Mouse (Mus musculus) ovary, postnatal 10 days (tissue): ENCODE data around the gene Fam189a1.

Source experiments
- DNase-seq: peaks from one replicate; pipeline ENCODE4 v3.0.0; 2022; ENCODE audit warnings: low spot score

Fam189a1 gene

DNA sequence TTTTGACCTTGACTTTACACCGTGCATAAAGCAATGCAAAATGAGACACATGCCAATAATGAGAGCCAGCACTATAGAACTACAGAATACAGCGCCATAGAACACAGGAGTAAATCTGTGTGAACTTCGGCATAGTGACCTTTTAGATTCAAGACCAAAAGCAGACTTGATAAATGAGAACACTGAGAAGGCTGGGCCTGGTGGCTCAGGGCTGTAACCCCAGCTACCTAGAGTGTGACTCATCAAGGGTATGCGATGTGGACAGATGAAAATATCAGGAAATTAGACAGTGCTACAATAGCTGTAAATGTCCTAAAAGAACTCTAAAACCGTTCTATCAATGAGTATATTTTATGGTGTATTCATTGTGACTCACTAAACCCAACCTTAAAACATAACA, 276.0 kb downstream of the Fam189a1 start:
- no peak for DNase-seq

DNA sequence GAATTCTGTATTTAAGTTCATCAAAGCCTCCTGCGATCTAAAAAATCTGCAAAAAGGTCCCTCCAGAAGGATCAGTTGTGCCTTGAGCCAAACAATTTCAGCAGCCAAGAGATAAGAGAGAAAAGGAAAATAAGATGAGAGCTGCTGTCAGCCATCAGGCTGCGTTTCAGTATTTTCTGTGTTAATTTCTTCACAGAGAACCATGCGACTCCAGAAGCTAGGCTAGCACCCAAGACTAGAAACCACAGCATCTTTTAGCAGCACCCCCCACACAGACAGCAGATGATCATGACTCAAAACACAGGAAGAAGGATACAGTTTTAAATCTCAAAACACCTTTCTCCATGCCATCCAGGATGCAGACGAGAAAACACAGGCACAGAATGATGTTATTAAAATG, 281.4 kb downstream of the Fam189a1 start:
- no peak for DNase-seq

DNA sequence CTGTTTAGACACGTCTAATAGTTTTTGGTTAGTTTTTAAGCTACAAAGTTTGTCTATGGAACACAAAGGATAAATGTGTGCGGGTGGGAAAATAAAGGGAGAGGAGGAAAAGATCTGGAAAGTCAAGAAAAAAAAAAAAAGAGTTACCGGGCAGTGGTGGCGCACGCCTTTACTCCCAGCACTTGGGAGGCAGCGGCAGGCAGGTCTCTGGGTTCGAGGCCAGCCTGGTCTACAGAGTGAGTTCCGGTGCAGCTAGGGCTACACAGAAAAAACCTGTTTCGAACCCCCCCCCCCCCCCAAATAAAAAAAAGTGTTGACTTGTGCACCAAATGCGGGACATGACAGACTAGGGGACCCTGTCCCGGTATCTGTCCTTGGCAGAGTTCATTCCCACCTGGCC, 283.1 kb downstream of the Fam189a1 start:
- DNase-seq: no peak

- DNase-seq: peak; percentile 92
Observed at GRCm38 (mm10) chr7:64872743-64873241, 283.6 kb downstream of the Fam189a1 start, which contains the start of gene Nsmce3. Nsmce3 (minus strand) TSS chr7:64872997.

- DNase-seq: no peak
Observed at GRCm38 (mm10) chr7:64871987-64872742, 284.2 kb downstream of the Fam189a1 start.

DNA sequence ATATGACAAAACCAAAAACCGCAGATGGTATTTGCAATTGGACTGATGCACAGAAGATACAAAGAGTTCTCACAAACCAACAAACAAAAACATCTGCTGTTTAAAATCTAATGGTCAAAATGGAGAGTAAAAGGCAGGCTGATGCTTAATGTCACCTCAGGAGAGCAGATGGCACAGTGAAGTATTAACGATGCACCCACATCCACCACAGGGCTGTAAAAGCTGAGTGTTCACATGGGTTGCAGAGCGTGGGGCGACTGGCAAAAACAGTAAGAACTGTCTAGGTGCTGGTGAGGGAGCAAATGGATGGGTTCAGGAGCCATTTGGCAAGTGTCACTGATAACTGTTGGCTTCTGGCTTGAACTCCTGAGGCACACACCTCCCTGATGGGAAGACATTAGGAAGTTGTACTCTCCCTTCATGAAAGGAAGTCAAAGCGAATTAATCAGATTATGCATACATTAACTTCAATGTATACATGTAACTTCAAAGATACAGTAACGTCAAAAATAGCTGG, 286.8 kb downstream of the Fam189a1 start:
- DNase-seq: no peak

- no peak for DNase-seq
Observed at GRCm38 (mm10) chr7:64863538-64863937, 292.8 kb downstream of the Fam189a1 start.

DNA sequence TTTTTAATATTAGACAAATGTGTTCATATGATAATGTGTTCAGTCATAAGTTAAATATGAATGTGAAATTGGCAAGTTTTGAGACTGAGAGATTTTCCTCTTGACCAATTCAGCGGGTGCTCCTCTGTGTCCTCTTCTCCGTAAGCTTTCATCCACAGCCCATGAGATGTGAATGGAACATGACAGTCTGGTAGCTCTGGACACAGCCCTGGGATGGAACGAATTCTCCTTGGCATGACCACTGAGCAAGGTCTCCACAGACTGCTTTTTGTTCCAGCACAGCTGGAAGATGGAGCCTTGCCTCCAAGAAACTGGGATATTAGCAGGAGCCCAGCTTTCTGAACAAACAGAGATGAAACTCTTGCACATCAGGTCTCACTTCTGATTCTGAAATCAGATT, 293.4 kb downstream of the Fam189a1 start:
- no peak for DNase-seq

DNA sequence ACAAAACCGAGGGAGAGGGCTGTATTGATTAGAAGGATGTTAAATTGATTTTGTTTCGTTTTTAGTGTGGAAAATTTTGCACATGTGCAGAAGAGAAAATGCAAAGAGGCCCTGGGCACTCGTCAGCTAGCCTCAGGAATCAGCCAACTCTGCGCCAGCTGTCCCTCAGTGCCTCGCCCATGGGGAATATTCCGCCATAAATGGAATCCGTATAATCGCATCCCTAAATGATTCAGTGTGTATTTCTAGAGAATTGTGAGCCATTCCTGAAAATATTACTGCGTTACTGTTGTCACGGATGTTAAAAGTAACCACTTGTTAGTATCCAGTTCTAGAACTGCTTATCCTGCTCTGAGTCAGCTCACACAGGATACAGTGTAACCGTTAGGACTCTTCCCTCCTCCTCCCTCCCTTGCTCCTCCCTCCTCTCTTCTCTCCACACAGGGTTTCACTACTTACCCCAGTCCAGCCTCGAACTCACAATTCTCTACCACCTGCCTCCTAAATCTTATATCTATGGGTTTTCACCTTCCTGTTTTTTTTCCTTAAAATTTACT, 299.8 kb downstream of the Fam189a1 start:
- DNase-seq: no peak

- no peak for DNase-seq
Observed at GRCm38 (mm10) chr7:64855976-64856375, 300.4 kb downstream of the Fam189a1 start.

GRCm38 (mm10) chr7:64855389-64855927, 300.9 kb downstream of the Fam189a1 start:
- no peak for DNase-seq

DNA sequence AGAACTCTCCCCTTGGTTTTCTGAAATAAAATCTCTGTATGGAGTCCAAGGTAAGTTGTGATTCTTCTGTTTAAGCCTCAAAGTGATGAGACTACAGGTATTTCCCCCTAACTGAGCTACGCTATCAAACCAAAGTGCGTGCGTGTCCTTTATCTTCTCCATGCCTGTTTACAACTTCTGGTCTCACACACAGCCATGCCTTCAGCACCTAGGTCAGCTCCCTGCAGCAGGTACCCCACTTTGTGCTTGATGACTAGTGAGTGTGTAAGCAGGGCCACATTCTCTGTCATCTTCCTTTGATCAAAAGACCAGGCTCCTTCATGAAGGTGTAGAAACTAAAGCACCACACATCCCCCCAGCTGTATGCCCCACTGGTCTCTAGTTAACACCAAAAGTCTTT, 305.6 kb downstream of the Fam189a1 start:
- no peak for DNase-seq

DNA sequence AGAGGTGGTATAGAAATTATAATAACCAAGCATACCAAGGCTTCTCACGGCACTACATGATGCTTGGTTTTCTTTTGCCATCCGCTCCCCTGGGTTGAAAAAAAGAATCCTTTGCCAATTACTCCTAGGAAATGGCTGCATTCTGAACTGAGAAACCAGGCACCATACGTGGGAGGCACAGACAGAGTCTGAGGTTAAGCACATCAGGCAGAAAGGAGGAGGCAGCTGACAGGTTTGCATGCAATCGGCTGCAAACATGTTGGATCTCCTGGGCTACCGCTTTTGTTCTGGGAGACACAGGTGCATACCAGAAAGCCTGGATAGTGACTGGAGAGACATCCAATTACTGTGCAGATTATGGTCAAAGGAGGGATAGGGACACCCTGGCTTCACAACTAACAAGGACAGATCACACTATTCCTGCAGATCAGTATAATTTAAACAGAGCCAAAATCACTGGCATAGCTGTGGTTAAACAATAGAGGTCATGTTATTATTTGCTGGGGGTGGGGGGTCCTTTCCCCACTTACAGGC, 308.9 kb downstream of the Fam189a1 start:
- DNase-seq: no peak

- no peak for DNase-seq
Observed at GRCm38 (mm10) chr7:64846061-64846460, 310.3 kb downstream of the Fam189a1 start.

DNA sequence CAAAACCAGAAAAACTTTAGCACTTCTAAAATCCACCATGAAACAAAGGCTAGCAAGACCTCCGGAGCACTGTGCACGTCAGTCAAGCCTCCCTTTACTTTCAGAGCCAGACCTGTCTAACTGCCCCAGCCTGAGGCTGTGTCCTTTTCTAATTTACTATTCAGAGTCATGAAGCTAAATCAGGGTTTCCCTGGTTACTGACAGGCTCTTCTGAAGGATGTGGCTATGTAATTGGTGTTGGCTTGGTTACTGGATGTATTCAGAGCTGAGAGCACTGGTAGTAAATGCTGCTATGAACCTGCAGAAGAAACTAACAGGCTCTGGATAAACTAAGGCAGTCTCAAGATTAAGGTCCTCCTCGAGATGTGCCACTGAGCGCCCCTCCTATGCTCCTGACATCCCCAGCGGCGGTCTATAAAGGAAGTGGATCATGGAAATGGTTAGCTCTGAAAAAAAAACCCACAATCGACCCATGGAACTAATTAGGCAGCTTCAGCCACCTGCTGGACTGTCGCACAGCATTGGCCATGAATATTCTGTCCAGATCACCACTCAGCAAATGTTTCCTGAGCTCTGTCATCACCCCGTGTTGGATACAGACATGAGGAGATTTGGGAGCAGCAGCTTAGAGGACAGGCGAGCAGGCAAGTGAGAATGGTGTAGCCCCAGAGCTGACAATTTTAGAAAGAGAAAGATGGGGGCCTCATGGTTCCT, 315.3 kb downstream of the Fam189a1 start:
- DNase-seq: no peak

GRCm38 (mm10) chr7:64840576-64840895, 315.8 kb downstream of the Fam189a1 start:
- DNase-seq: no peak

DNA sequence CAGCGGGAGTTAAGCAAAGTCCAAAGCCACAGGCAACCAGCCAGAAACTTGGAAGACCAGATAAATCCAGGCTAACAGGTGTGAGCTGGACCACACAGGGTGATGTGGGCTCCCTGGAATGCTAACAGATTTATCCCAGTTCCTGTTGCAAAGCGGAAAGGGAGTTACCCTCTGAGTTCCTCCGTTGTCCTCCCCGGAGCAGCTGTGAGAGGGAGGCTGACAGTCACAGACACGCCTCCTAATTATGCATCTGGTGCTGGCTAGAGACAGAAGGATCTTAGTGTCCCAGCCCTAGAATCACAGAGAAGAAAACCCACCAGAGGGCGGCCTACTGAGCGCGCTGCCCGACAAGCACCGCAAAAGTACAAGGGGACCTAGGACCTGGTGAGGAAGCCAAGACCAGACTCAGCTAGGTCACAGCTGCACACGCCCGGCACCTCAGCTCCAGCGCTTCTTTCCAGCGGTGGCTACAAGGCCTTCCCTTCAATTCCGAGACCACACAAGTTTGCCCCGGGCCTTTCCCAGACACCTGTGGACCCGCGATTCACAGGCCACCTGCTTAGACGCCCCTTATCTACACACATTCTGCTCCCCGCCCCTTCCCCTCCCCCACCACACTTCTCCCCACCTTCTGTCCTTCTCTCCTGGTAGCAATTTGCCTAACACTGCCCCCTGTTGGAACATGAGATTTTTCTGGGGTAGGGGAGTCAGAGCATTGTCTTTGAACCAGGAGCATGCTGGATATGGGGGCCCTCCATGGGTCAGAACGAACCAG, 316.4 kb downstream of the Fam189a1 start:
- DNase-seq: peak; percentile 5

DNA sequence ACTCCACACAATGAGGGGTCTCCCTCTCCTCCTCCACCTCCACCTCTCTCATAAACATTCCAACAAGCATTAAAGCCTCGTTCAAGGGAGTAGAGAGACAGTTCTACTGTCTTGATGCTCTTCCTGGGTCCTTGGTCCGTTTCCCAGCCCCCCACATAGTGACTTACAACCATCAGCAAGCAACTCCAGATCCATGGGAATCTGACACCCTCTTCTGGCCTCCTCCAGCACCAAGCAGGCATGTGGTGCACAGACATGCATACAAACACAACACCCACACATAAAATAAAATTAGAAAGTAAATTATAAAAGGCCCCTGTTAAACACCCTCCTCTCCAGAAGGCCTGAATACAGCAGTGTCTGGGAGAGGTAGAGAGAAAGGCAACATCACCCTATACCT, 317.1 kb downstream of the Fam189a1 start:
- DNase-seq: no peak

DNA sequence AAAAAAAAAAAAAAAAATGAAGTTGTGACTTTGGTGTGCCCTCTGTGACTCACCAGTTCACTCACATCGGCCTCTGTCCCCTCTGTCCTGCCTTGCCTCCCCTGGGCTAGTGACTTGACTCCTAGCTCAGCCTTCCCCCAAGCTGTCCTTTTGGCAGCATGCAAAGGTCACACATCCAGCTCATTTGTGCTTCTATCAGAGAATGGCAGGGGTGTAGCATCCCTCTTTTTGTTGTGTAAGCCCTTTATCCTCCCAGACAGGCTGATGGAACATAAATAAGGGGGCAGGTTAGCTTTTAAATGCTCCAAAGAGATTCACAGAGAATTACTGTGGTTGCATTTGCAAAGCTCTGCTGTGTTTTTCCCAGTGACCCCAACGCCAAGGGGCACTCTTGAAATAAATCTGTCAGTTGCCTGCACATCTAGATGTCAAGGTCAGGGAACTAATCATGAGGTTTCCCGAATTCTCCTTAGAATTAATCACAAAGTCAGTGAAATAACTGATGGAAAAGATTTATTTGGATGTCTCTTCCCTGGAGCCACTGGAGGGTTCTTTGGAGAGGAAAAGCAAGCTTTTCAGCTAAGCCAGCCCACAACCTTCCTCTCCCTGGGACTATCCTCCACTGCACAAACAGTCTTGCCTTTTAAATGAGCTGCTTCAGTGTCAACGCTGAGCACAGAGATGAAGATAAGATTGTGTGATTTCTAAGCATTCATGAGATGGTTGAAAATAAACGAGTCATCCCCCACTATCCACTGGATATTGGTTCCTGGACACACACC, 326.0 kb downstream of the Fam189a1 start:
- DNase-seq: no peak

DNA sequence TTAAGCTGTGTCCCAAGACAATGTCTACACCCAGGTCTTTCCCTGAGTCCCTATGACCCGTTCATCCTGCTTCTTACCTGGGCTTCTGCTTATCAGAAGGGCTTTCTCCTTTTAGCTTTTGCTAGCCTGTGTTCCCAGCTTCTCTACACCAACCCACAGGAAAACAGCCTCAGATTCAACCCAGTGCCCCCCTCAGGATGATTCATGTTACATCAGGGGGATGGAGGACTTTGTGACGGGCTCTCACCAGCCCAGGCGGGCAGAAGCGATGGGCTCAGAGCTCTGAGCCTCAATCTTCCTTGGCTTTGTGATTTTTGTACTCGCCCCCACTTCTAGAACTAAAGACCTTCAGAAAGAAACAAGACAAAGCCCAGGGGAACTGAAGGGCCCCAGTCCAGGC, 335.3 kb downstream of the Fam189a1 start:
- no peak for DNase-seq

DNA sequence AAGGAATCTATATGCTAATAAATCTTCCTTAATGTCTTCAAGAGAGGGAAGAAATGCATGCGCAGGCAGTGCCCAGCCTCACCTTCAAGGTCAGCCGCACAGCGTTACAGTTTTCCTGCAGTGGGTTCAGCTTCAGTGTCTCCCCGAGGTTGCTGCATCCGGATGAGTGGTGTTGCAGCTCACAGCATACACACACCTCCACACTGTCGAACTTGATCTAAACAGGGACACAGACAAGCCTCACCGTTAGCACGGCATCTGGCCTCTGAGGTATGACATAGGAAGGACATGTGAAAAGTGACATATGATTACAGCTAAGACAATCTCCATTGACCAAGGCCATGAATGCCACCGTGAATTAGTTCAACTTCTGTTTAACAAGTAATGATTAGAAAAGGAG, 336.7 kb downstream of the Fam189a1 start:
- no peak for DNase-seq
